Mouse (Mus musculus): Measurements from ENCODE around the gene Prpf40b. TPM values are rescaled to one million over a fixed set of nuclear protein-coding genes. Genes with fewer than 3 reads are reported as not detected.

Gene Prpf40b
- total RNA-seq, 2 experiments from 2014 or later: 25.5 to 26.3 TPM

DNA sequence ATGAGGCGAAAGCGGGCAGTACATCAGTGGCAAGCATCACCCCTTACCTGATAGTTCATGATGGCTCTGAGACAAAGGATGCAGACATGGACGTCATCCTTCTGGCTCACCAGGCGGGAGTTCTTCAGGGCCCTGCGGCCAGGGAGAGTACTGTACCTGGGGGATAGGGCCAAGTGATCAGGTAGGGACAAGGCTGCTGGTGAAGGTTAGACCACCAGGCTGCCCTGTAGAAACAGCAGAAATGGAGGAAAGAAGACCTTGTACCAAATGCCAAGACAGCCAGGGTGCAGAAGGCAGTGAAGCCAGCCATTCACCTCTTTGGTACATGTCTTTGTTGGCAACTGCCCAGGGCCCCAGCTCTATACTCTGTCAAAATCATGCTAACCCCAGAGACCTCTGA, 33.1 kb downstream of the Prpf40b start:
- DNase-seq: no peak
- intact Hi-C loops (cut with DNase I): loop anchor here (2.0 kb wide), 1 partner anchor 145 kb away; no protein-coding TSS in a partner anchor

DNA sequence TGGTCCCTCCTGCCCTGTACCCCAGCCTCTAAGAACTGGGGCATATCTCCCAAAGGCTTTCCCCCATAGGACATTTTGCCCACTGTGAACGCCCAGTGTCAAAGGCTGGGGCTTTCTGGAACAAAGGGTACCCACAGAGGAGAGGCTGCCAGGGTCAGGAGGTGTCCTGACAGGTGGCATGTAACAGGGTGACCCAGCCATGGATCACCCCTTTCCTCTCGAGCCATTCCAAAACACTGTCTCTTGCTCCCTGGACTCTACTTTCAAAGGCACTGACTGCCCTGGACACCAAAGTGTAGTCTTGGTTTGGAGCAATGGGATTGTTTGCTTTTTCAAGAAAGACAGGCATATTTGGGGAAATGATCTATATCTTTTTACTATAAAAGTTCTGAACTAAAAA, 35.4 kb downstream of the Prpf40b start:
- DNase-seq: no peak
- intact Hi-C loops (cut with DNase I): no loop called here

DNA sequence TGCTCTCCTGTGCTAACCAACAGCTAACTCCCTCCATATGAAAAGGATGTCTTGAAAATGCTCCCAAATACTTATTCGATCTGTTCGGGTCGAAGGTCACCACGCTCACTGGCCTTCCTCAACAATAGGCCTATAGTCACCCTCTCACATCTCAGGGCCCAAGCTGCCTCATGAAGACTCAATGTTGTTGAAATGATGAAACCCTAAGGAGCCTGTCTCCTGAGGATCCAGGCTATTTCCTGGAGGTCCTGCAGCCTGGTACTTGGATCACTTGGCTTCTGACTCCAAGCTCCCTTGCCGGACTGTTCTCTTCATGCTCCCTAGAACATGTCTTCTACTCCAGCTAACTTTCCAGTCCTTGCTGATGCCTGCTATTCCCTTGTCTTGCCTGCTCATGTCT, 36.5 kb downstream of the Prpf40b start:
- intact Hi-C loops (cut with DNase I): no loop called here
- DNase-seq: no peak

DNA sequence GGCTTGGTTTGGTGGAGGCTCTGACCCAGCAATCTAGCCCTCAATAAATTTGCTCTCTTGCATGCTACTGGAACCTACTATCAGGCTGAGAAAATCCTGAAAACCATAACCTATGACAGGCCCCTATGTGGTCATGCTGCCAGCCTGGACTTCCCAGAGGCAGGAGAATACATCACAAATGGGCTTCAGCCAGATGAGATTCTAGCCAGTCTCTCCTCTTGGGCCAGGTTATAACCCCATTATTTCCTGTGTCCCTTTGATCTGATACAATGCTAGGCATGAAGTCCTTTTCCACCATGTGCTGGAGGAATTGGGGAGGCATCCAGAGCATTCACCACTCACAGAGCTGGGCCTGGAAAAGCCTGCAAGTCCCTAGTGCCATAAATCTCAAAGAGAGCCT, 37.2 kb downstream of the Prpf40b start:
- intact Hi-C loops (cut with DNase I): loop anchor here (2.0 kb wide), 1 partner anchor 37 kb away; no protein-coding TSS in a partner anchor
- no peak for DNase-seq

DNA sequence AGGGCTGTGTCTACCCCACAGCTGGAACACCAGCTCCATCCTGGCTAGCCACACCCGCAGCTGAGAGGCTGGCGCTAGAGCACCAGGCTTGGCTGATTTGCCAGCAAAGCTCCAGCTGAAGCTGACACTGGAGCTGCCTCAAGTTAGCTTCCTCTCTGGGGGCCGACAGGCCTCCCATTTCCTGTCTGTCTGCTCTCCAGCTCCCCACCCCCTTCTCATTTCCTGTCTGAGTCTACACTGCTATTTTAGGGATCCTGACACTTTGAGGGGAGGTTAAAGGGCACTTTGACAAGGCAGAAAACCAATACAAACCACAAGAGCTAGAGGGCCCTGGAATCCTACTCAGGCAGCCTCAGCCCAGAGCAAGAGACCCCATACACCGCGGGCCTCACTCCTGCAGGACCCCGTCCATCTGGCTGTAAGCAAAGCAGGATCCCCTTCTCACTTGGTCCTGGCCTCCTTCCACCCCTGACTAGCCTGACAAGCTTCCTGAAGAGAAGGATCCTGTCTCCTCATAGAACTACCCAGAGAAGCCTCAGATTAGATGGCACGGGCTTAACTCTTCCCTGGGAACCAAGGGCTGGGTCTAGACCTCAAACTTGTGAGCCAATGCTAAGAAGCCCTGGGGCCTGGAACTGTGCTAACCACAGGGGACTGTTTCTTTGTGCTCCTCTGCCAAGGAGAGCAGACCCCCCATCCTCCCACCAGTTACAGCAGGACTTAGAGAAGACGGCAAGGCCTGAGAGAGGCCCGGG, 38.2 kb downstream of the Prpf40b start:
- intact Hi-C loops (cut with DNase I): loop anchor here (2.0 kb wide), 1 partner anchor 36 kb away; no protein-coding TSS in a partner anchor
- peak; percentile 79 to 83 for DNase-seq

DNA sequence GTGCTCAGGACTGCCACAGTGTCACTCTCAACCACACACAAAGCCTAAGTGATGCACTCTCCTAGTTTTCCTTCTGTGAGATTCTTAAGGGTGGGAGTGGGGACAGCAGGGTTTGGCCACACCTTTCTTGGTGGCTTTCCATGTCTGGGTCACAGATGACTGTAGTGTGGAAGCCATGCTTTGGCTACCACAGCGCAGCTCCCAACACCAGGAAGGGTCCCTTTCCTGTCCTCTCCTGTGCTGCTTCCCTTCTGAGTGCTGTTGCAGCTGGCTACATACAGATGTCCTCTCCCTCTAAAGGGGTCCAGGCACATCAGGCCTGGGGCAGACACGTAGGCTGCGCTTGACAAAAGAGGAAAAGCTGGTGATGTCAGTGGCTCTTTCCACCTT, 38.8 kb downstream of the Prpf40b start:
- DNase-seq: peak; percentile 60 to 72

DNA sequence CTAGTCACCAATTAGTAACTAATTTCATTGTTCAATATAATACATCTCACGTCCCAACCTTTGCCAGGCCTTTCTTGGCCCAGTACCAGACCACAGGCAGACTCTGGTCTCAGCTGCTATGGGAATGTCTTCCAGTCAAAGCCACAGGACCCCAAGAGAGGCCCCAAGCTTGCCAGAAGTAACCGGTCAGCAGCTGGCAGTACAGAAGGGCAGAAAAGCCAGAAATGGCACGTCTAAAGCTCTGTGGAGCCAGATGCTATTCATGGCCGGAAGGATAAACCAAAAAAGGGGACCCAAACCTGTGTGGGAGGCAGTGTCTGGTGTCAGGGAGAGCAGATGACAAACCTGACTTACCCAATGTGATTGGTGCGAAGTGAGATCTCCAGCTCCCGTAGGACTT, 39.6 kb downstream of the Prpf40b start:
- intact Hi-C loops (cut with DNase I): no loop called here
- no peak for DNase-seq

More for the DNA sequence above, 38.8 kb downstream of the Prpf40b start:
- intact Hi-C loops (cut with DNase I): loop anchor here (2.0 kb wide), 1 partner anchor 35 kb away; no protein-coding TSS in a partner anchor

DNA sequence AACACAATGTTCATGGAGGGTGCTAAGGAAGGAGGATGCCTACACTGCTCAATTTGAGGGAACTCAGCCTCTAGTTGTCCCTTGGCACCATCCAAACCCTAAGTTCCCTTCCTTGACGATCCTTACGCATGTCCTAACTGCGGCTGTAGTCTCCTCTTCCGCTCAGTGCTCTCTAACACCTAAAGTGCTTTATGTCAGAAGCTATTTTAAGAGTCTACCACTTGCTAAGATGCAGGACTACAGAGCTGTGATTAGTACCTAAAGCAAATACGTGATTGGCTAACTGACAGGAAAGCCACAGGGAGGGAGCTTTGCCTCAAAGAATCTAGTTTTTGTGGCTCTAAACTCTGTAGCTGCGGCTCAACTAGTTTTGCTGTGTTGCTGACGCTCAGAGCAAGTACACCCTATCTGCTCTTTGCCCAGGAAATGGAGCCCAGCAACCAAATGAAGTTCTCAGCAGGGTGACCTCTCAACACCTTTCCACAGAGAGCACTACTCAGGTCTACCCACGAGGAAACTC, 41.0 kb downstream of the Prpf40b start:
- no peak for DNase-seq
- intact Hi-C loops (cut with DNase I): no loop called here

DNA sequence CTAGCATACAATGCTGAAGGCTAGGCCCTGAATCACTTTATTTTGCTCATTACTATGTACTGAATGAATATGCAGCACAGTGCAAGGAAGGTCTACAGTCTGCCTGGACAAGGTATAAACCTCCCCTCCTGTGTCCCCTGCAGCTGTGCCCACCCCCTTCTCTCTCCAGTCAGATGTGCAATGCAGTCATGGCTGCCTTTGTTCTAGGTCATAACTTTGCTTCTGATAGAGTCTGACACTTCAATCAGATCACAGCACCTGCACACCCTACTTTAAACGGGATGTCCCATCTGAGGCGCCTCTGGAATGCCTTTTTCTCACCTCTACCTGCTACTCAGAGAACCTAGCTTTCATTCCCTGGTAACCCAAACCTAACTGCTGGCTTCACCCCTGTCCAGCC, 44.0 kb downstream of the Prpf40b start:
- no peak for DNase-seq
- intact Hi-C loops (cut with DNase I): no loop called here

DNA sequence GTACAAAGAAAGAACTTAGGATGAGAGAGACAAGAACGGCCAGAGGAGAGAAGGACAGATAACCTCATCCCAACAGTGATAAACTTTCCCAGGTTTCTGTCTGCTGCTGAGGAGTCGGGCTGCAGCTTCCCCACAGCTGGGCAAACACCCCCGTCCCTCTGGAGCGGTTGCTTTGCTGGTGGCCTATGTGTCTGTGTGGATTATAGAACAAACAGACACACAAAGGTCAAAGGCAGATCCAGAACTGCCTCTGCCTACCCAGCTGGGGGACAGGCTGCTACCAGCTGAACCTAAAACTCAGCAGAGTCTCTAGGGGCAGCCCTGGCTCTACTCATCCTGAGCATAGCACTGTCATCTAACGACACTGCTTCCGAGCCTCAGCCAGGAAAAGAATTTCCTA, 44.8 kb downstream of the Prpf40b start:
- intact Hi-C loops (cut with DNase I): no loop called here
- no peak for DNase-seq

DNA sequence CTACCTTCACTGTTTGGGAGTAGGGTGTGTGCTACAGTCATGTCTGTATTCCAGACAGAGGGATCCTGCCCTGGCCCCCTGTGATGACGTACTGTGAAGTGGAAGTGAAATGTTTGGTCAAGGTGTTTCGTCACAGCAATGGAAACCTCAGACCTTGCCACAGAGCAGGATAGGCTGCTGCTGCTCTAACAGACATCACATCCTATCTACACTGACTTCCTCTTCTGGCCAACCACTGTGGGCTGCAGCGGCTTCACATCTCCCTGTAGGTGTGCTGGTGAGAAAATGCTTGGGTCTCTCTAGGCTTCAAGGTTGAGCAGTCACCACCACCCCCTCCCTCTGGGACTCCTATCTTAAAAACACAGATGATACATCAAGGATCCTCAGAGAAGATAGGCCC, 46.2 kb downstream of the Prpf40b start:
- intact Hi-C loops (cut with DNase I): no loop called here

DNA sequence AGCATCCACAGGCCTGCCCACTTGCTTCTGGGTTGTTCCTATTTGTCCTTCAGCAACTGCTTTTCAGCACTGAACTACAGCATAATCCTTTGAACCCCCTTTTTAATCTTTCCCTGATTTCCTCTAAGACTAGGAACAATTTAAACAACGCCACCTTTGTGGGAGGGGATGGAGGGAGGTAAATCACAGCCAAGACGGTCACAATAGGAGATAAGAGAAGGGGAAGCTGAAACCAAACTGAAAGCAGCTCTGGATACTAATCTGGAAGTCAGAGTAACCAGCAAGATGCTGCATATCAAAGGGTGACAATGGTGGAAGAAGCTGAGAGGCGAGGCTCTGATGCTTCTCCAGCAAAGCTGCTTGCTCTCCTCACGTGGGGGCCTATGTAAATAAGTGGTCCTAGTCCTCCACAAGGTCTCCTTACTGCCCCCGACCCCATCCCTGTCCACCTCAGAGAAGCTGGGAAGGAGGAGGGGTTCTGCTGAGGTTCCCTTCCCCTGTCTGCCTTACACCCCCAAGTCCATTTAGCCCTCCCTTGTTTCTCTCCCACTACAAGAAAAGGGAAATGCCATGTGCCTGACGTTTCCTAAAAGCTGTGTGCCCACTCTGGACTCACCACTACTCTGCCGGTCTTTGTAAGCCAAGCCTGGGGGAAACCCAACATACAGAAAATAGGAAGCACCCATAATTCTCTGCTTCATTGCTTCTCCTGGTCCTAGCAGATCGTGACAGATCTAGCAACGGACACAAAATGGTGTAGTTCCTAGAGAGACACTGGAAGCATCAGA, 47.5 kb downstream of the Prpf40b start:
- DNase-seq: no peak
- intact Hi-C loops (cut with DNase I): no loop called here

More for the DNA sequence above, 46.2 kb downstream of the Prpf40b start:
- DNase-seq: no peak

DNA sequence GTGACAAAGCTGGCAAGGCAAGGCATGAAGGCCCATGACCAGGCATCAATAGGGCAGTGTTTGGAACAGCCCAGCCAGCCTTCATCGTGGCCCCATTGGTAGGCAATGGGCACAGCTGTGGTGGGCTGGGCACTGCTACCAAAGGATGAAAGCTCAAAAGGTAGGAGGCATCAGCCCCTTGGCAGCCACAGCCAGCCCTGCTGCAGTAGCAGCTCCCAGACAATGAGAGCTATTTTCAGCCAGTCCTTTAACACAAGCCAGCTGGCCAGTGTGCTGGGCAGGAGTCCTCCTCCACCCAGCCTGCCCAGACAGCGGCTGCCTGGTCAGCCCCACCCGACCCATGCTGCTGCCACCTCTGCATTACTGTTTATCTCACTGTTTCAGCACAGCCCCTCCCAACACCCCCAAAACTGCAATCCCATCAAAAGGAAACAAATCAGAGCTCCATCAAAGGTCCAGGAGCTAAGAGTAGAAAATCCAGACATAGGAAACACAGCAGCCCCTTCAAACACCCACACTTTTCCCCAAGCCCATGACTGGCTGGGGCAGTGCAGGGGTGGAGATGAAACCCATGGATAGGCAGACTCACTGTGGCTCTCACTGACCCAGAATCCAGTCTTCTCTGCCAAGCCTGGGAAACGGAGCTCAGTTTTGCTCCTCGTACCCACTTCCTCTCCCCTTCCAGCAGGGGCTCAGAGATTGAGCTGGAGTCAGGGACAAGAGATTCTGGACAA, 48.7 kb downstream of the Prpf40b start:
- intact Hi-C loops (cut with DNase I): no loop called here

DNA sequence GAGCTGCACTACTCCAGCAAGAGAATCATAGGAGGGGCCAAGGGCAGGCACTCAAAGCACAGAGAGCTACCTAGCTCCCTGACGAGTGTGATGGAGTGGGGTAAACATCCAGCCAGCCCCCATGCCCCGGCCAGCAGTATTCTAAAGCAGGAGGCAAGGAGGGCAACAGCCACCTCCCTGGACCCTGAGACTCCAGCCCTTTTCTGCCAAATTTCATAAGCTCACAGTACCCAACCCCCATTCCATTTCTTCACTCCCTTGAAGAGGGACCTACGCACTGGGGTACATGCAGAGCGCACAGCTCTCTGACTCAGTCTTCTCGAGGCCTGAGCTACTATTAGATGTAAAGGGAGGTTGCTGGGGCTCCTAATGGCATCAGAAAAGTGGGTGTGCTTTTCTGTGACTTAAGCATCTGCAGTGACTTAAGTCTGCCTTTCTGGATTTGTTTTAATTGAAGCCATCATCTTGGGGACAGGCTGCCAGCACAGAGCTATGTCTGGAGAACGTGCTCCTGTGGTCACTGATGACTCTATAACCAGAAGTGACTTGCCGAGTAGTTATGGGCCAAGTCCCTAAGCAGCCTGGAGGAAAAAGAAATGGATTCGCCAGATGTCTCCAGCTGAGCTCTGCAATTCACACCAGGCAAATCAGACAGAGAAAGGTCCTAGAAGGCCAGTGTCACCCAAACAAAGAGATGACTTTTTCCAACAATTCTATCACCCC, 49.4 kb downstream of the Prpf40b start:
- intact Hi-C loops (cut with DNase I): no loop called here
- DNase-seq: peak; percentile 51 to 55

More for the DNA sequence above, 48.7 kb downstream of the Prpf40b start:
- peak; percentile 72 to 82 for DNase-seq

DNA sequence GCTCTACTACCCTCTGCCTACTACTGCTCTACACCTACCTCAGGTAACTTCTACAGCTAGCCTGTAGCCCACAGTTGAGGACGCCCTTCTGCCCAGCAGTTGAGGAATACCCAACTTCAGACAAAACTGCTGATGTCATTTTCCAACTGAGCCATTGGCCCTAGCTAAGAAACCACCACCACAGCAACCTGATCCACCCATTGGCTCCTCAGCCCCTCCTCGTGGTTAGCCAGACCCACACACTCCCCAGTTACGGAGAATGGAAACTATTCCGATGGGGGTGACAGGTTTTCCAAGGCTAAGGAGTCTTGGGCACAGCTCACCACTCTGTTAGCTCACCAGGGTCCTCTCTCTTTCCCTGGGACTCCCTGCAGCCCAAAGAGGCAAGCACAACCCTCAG, 50.1 kb downstream of the Prpf40b start:
- no peak for DNase-seq
- intact Hi-C loops (cut with DNase I): no loop called here

DNA sequence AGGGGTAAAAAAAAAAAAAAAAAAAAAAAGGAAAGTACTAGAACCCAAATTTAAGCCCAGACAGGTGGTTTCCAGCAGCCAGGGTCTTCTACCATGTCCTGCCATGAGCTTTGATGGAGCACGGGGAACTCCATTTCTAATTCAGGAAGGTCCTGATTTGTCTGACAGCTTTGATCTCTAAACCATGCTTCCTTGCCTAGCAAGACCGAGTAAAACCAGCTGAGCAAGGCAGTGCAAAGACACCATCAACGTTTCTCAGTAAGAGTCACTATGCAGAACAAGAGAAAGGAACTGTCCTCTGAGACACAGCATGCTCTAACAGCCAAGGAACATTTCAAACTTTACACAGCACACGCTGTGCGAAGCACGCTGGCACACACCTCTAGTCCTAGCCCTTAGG, 56.7 kb downstream of the Prpf40b start:
- no peak for DNase-seq
- intact Hi-C loops (cut with DNase I): no loop called here

DNA sequence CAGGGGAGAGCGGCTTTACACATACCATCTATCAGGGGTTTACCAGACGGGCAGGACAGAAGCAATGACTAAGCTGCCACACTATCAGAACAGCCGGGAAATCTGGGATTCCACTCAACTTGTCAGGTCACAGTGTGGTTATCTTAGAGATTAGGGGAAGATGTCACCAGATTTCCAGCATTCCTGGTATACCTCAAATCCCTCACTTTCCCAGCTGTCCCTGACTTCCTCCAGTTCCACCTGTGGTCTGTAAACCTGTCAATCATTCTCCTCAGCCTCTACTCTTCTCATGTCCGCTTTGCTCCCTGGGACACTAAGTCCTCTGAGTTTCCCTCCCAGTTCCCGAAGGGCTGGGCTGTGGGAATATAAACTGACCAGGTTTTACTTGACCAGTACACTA, 57.4 kb downstream of the Prpf40b start:
- no peak for DNase-seq

DNA sequence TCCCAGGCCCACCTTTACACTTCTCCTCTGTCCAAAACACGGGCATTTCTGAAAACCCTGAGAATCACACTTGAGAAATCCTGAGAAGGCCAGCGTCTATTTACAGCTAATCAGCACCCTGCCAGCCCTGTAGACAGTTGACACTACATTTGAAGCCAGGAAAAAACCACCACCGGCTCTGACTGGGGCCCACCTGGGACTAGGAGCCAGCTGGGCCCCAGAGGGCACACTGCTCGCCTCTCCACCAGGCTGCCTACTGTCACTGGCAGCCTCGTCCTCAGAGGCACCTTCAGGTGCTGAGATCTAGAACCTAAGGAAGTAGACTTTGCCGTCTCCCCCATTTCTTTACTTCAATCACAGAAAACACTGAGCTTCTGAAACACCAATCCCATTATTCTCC, 60.8 kb downstream of the Prpf40b start:
- intact Hi-C loops (cut with DNase I): no loop called here
- DNase-seq: no peak

More for the DNA sequence above, 57.4 kb downstream of the Prpf40b start:
- intact Hi-C loops (cut with DNase I): no loop called here

DNA sequence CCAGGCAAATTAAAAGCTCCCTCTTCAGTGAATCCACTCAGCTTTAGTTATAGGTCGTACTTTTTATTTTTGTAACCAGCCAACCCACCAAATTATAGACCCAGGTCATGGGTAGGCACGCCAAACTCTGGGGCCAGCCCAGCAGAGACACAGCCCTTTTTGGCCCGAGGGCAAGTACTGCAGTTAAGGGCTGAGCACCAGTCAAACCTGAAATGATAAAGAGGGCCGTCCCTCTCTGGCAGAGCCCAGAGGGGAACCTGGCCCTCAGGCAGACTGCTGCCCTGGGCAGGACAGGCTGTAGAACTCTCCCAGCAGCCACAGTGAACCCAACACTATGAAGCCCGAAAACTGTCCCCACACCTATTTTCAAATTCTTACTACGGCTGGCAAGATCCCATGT, 61.6 kb downstream of the Prpf40b start:
- intact Hi-C loops (cut with DNase I): no loop called here
- DNase-seq: peak in 1 of 2 experiments; percentile 40

DNA sequence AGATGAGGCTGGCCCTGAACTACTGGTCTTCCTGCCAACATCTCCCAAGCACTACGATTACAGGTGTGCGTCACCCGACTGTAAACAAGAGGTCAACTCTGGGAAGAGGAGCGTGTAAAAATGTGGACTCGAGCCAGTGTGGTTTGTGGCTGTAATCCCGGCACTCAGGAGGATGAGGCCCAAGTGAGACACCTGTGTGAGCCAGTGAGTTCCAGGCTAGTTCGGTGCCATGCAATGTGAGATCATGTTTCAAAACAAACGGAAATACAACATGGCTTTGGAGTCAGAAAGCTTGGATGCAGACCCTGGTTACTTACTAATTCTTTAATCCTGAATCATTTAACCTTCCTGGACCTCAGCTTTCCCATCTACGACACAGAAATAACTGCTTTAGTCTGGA, 64.1 kb downstream of the Prpf40b start:
- intact Hi-C loops (cut with DNase I): no loop called here
- no peak for DNase-seq

Measured in heart, postnatal 14 days (tissue).